Mouse (Mus musculus) MEL (cell line): ENCODE data around the gene Xpo6. TPM values are rescaled to one million over a fixed set of nuclear protein-coding genes. Genes with fewer than 3 reads are reported as not detected.
A peak's percentile ranks its signal among the peaks of the same experiment; 100 is the strongest.

ENCODE experiments used
- DNase-seq: peaks from one replicate; pipeline ENCODE4 v3.0.0; 2011; ENCODE audit warnings: low read depth, low spot score
- H3K27ac ChIP-seq: 2 replicates; pipeline ENCODE4 v1.5.1; 2012; ENCODE audit warnings: low read depth, mild to moderate bottlenecking, control low read depth, low read length, moderate library complexity; ENCODE audit not compliant: control insufficient read depth
- H3K27me3 ChIP-seq, 2 experiments: fragments of 150-350 bp in 1 of 2; sonication (generic) in 1 of 2; 2 replicates each; pipeline ENCODE4 v1.6.1; 2012; ENCODE audit warnings: low read length in 2 of 2, mild to moderate bottlenecking in 2 of 2, improper control_type of control experiment in 1 of 2, moderate library complexity in 1 of 2; ENCODE audit not compliant: insufficient read depth in 2 of 2, control insufficient read depth in 1 of 2
- H3K36me3 ChIP-seq, 2 experiments: 2 replicates each; pipeline ENCODE4 v1.6.1; 2012 to 2014; ENCODE audit warnings: low read length in 2 of 2, improper control_type of control experiment in 1 of 2, inconsistent platforms in 1 of 2, mild to moderate bottlenecking in 1 of 2; ENCODE audit not compliant: insufficient read depth in 2 of 2, control insufficient read depth in 1 of 2
- H3K4me1 ChIP-seq, 2 experiments: fragments of 150-350 bp in 1 of 2; sonication (generic) in 1 of 2; 2 replicates each; pipeline ENCODE4 v1.6.1; 2012; ENCODE audit warnings: low read length in 2 of 2, improper control_type of control experiment in 1 of 2, mild to moderate bottlenecking in 1 of 2; ENCODE audit not compliant: insufficient read depth in 2 of 2, control insufficient read depth in 1 of 2
- H3K4me3 ChIP-seq, 2 experiments: fragments of 150-350 bp in 1 of 2; sonication (generic) in 1 of 2; 2 replicates each; pipeline ENCODE4 v1.5.1; 2012; ENCODE audit warnings: low read depth in 2 of 2, low read length in 2 of 2, mild to moderate bottlenecking in 2 of 2, moderate library complexity in 2 of 2, control low read depth in 1 of 2, improper control_type of control experiment in 1 of 2; ENCODE audit not compliant: control insufficient read depth in 1 of 2, insufficient read depth in 1 of 2
- H3K79me2 ChIP-seq: 2 replicates; pipeline ENCODE4 v1.6.1; 2012; ENCODE audit warnings: mild to moderate bottlenecking, low read length, moderate library complexity; ENCODE audit not compliant: control insufficient read depth, poor library complexity, insufficient read depth
- H3K9ac ChIP-seq: 2 replicates; pipeline ENCODE4 v1.6.1; 2012; ENCODE audit warnings: low read depth, mild to moderate bottlenecking, control low read depth, low read length, moderate library complexity; ENCODE audit not compliant: control insufficient read depth, poor library complexity, severe bottlenecking
- H3K9me3 ChIP-seq: fragments of 150-350 bp; sonication (generic); replicated peaks from 2 replicates; pipeline ENCODE4 v1.6.1; 2012; ENCODE audit warnings: mild to moderate bottlenecking, low read length, improper control_type of control experiment, moderate library complexity; ENCODE audit not compliant: insufficient read depth
- EP300 ChIP-seq, 2 experiments: IDR thresholded peaks; 2 replicates each; pipeline ENCODE4 v1.6.1; 2011; ENCODE audit warnings: improper control_type of control experiment in 2 of 2, low read length in 2 of 2, low read depth in 1 of 2, mild to moderate bottlenecking in 1 of 2
- ETS1 ChIP-seq: IDR thresholded peaks from 2 replicates; pipeline ENCODE4 v1.6.1; 2012; ENCODE audit warnings: low read depth, mild to moderate bottlenecking, inconsistent platforms, low read length, improper control_type of control experiment, moderate library complexity
- GATA1 ChIP-seq: IDR thresholded peaks from 2 replicates; pipeline ENCODE4 v1.6.1; 2011; ENCODE audit warnings: low read depth, low read length, improper control_type of control experiment
- HCFC1 ChIP-seq: IDR thresholded peaks from 2 replicates; pipeline ENCODE4 v1.6.1; 2012; ENCODE audit warnings: low read depth, mild to moderate bottlenecking, inconsistent platforms, low read length, improper control_type of control experiment, moderate library complexity
- KAT2A ChIP-seq: conservative IDR thresholded peaks from 2 replicates; pipeline ENCODE4 v1.6.1; 2012; ENCODE audit warnings: low read depth, low read length, improper control_type of control experiment, inconsistent platforms
- MXI1 ChIP-seq: IDR thresholded peaks from 2 replicates; pipeline ENCODE4 v1.6.1; 2011; ENCODE audit warnings: mild to moderate bottlenecking, low read depth, low read length, improper control_type of control experiment
- MYB ChIP-seq: IDR thresholded peaks from 2 replicates; pipeline ENCODE4 v1.6.1; 2011; ENCODE audit warnings: mild to moderate bottlenecking, low read depth, low read length, improper control_type of control experiment
- POLR2A ChIP-seq, 2 experiments: IDR thresholded peaks; 2 replicates each; pipeline ENCODE4 v1.6.1; 2011 to 2012; ENCODE audit warnings: low read length in 2 of 2, mild to moderate bottlenecking in 2 of 2, control low read depth in 1 of 2, improper control_type of control experiment in 1 of 2, low read depth in 1 of 2, moderate library complexity in 1 of 2; ENCODE audit not compliant: control insufficient read depth in 1 of 2, insufficient read depth in 1 of 2, poor library complexity in 1 of 2
- RAD21 ChIP-seq: IDR thresholded peaks from 2 replicates; pipeline ENCODE4 v1.6.1; 2011; ENCODE audit warnings: mild to moderate bottlenecking, low read depth, low read length, improper control_type of control experiment
- TAL1 ChIP-seq: IDR thresholded peaks from 2 replicates; pipeline ENCODE4 v1.6.1; 2012; ENCODE audit warnings: mild to moderate bottlenecking, inconsistent platforms, low read length, moderate library complexity, mixed read lengths
- TBP ChIP-seq: IDR thresholded peaks from 2 replicates; pipeline ENCODE4 v1.8.0; 2011; ENCODE audit warnings: low read depth, low read length, improper control_type of control experiment
- TCF12 ChIP-seq: IDR thresholded peaks from 2 replicates; pipeline ENCODE4 v1.6.1; 2014; ENCODE audit warnings: low read depth, mild to moderate bottlenecking, inconsistent platforms, low read length, improper control_type of control experiment, moderate library complexity
- polyA plus RNA-seq, 2 experiments: library from polyadenylated mRNA; stranded (reverse) in 1 of 2; unstranded in 1 of 2; fragments of >175 nt in 1 of 2; fragments of >200 nt in 1 of 2; gene quantifications; 2 replicates each; pipeline versions ENCODE4 v1.2.1 to v1.2.4; 2012; ENCODE audit warnings: low replicate concordance in 2 of 2, low read depth in 1 of 2; ENCODE audit not compliant: insufficient read length in 2 of 2, insufficient read depth in 1 of 2, missing spikeins in 1 of 2
- total RNA-seq: library from RNA; depleted of rRNA; stranded (reverse); fragments of 300-350 nt; gene quantifications from 2 replicates; pipeline ENCODE4 v1.2.3, GENCODE M21; 2012

Xpo6 gene
- total and polyA plus RNA-seq, 3 experiments: 89.3 to 365 (median 197) TPM

DNA sequence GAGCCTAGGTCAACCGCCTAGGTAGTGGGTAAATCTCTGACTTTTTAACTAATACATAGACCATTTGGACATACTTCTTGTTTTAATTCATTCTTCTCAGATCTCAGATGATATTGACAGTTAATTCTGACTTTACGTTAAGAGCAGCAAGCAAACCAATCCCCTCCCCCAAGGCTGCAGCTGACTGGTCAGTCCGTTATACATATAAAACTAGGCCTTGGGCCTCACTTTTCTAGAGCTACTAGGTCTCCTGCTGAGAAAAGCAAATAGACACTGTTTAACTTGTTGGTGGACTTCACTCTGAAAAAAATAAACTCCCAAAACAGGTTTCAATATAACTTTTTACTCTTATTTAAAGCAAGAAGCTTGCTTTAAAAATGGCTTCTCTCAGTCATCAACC lies 34.3 kb upstream of the Xpo6 start:
- no peak overlapping the region for H3K9ac ChIP-seq
- no peak overlapping the region for H3K27ac ChIP-seq
- peaks cover 0 to 26% of the 10 kb centered on the region in 2 experiments; a peak in 2 of 4 replicates for H3K36me3 ChIP-seq
- peaks cover 10 to 26% of the 10 kb centered on the region in 2 experiments for H3K4me1 ChIP-seq
- H3K79me2 ChIP-seq: no peaks in the 10 kb centered on the region
- no peaks in the 10 kb centered on the region for H3K27me3 ChIP-seq
- no peak for TF ChIP-seq KAT2A
- no peak for TF ChIP-seq POLR2A (IDR thresholded peaks at IDR 0.05; ENCODE audit: control insufficient read depth in 1 of 2, insufficient read depth in 1 of 2, low read depth in 1 of 2, low read length in 2 of 2, poor library complexity in 1 of 2)
- TF ChIP-seq ETS1: no peak
- TF ChIP-seq EP300 (IDR thresholded peaks at IDR 0.05; ENCODE audit: low read depth in 1 of 2, low read length in 2 of 2): no peak
- no peak for TF ChIP-seq RAD21
- no peak for TF ChIP-seq MXI1
- no peak for TF ChIP-seq TAL1
- H3K9me3 ChIP-seq: no peaks in the 10 kb centered on the region
- no peak overlapping the region for H3K4me3 ChIP-seq
- no peak for DNase-seq

DNA sequence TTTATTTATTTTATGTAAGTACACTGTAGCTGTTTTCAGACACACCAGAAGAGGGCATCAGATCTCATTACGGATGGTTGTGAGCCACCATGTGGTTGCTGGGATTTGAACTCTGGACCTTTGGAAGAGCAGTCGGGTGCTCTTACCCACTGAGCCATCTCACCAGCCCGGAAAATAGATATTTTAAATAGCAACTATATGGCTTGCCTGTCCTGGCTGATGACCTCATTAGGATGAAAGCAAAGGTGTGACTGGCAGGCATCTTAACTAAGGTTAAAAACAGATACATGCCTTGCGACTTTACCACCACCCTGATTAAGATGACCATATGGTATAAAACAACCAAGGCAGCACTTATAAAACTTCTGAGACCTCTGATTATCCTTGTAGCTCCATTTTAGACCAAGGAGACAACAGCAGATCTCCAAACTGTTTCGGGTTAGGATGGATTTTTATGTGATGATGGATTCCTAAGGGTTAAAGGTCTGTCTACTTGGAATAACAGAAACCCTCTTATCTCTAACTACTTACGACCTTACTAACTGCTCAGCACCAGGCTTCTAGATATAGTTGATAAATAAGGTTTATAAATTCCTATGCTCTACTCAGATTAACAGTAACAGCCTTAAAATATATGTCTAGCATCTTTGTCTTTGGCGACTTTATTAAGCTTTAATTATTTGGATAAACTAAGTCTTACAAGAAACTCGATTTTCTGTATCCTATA lies 32.2 kb upstream of the Xpo6 start:
- Histone ChIP-seq H3K9me3 (no peaks in the 10 kb centered on the region), H3K79me2 (no peaks in the 10 kb centered on the region), H3K36me3 (peaks cover 0 to 26% of the 10 kb centered on the region in 2 experiments; a peak in 2 of 4 replicates), H3K9ac (no peak overlapping the region), H3K4me3 (peak overlapping the region in 1 of 2 experiments; percentile 7; a peak in 1 of 4 replicates), H3K27ac (no peak overlapping the region), H3K27me3 (peaks cover 0 to 2% of the 10 kb centered on the region in 2 experiments; a peak in 2 of 4 replicates), H3K4me1 (peaks cover 10 to 26% of the 10 kb centered on the region in 2 experiments)
- DNase-seq: peak; percentile 32
- TF ChIP-seq GATA1 (peak; percentile 64; the same call in 1 of the 2 replicates), MYB (peak; percentile 56), TBP (peak; percentile 97), EP300 (IDR thresholded peaks at IDR 0.05; ENCODE audit: low read depth in 1 of 2, low read length in 2 of 2) (peak; percentile 60 to 75), TCF12 (peak; percentile 43), HCFC1 (no peak)
